Mouse (Mus musculus) hindbrain, embryonic 11.5 days (tissue): ENCODE measurements at regions not wholly inside any gene's neighbourhood (a gene's known extent, or its start where the extent isn't known, plus 50 kb on each side); places are given as distances from the start of the nearest gene placed in this dataset.

Source experiments
- ATAC-seq: fragments of 200-750 bp; cut with Nextera tagmentation; 2 replicates; pipeline ENCODE4 v1.8.0; 2017; ENCODE audit warnings: mild to moderate bottlenecking, moderate TSS enrichment, moderate library complexity; ENCODE audit not compliant: low FRiP score
- DNase-seq: peaks from one replicate; pipeline ENCODE4 v3.0.0-alpha.2; 2015; ENCODE audit warnings: low spot score
- H3K27ac ChIP-seq: fragments of 300-500 bp; sonication (generic); 2 replicates; pipeline ENCODE4 v1.5.1; 2014; ENCODE audit warnings: mild to moderate bottlenecking, low read depth, low read length
- H3K27me3 ChIP-seq: fragments of 300-500 bp; sonication (generic); 2 replicates; pipeline ENCODE4 v1.6.1; 2014; ENCODE audit warnings: mild to moderate bottlenecking, low read length, moderate library complexity, mixed read lengths; ENCODE audit not compliant: control insufficient read depth, insufficient read depth
- H3K36me3 ChIP-seq: fragments of 300-500 bp; sonication (generic); 2 replicates; pipeline ENCODE4 v1.6.1; 2014; ENCODE audit warnings: mild to moderate bottlenecking, low read length, moderate library complexity, mixed read lengths; ENCODE audit not compliant: control insufficient read depth, insufficient read depth
- H3K4me1 ChIP-seq: fragments of 300-500 bp; sonication (generic); replicated peaks from 2 replicates; pipeline ENCODE4 v1.6.1; 2014; ENCODE audit warnings: low read length, mixed read lengths; ENCODE audit not compliant: control insufficient read depth, insufficient read depth
- H3K4me2 ChIP-seq: fragments of 300-500 bp; sonication (generic); replicated peaks from 2 replicates; pipeline ENCODE4 v1.6.1; 2014; ENCODE audit warnings: mild to moderate bottlenecking, low read depth, low read length
- H3K4me3 ChIP-seq: fragments of 300-500 bp; sonication (generic); 2 replicates; pipeline ENCODE4 v1.5.1; 2014; ENCODE audit warnings: low read depth, low read length
- H3K9ac ChIP-seq: fragments of 300-500 bp; sonication (generic); 2 replicates; pipeline ENCODE4 v1.6.1; 2014; ENCODE audit warnings: low read depth, low read length
- H3K9me3 ChIP-seq: fragments of 300-500 bp; sonication (generic); 2 replicates; pipeline ENCODE4 v1.6.1; 2016; ENCODE audit warnings: low read length; ENCODE audit not compliant: control insufficient read depth
- WGBS: fragments of 180-500 bp; shearing (Covaris S2); extraction: QIAGEN DNeasy Blood & Tissue Kit; methylation state at CpG from one replicate; pipeline ENCODE4 v1.1.7; 2014; 5-methylcytosine and 5-hydroxymethylcytosine counted together

- no peaks in the 10 kb centered on the region for H3K27me3 ChIP-seq
- no peak for ATAC-seq
- H3K36me3 ChIP-seq: no peaks in the 10 kb centered on the region
- 89% methylated on average over 4 of the region's 4 CpGs for WGBS
- no peak overlapping the region for H3K4me3 ChIP-seq
- DNase-seq: no peak
- H3K4me1 ChIP-seq: no peaks in the 10 kb centered on the region
- H3K9ac ChIP-seq: no peak overlapping the region
- H3K27ac ChIP-seq: no peak overlapping the region
- H3K9me3 ChIP-seq: no peaks in the 10 kb centered on the region
- no peak overlapping the region for H3K4me2 ChIP-seq
Observed at GRCm38 (mm10) chr8:115897086-115897485, 189.5 kb upstream of the Maf start.

- WGBS: 83% methylated on average over 4 of the region's 4 CpGs
- H3K9ac ChIP-seq: no peak overlapping the region
- H3K9me3 ChIP-seq: no peaks in the 10 kb centered on the region
- H3K27ac ChIP-seq: no peak overlapping the region
- no peak overlapping the region for H3K4me3 ChIP-seq
- no peaks in the 10 kb centered on the region for H3K4me1 ChIP-seq
- H3K36me3 ChIP-seq: no peaks in the 10 kb centered on the region
- DNase-seq (no peak), ATAC-seq (no peak)
- no peaks in the 10 kb centered on the region for H3K27me3 ChIP-seq
- no peak overlapping the region for H3K4me2 ChIP-seq
Observed at GRCm38 (mm10) chr8:115896066-115896465, 188.5 kb upstream of the Maf start.

- WGBS: 87% methylated on average over 4 of the region's 4 CpGs
- Histone ChIP-seq H3K9ac (no peak overlapping the region), H3K36me3 (no peaks in the 10 kb centered on the region), H3K4me2 (no peak overlapping the region), H3K4me1 (no peaks in the 10 kb centered on the region), H3K27ac (no peak overlapping the region), H3K9me3 (no peaks in the 10 kb centered on the region), H3K4me3 (no peak overlapping the region), H3K27me3 (no peaks in the 10 kb centered on the region)
- DNase-seq (no peak), ATAC-seq (no peak)
Observed at GRCm38 (mm10) chr8:115888278-115888677, 180.7 kb upstream of the Maf start.

GRCm38 (mm10) chr8:115885121-115885743, 177.6 kb upstream of the Maf start:
- H3K27me3 ChIP-seq: no peaks in the 10 kb centered on the region
- WGBS: 65% methylated on average over 2 of the region's 2 CpGs
- ATAC-seq: no peak
- H3K4me3 ChIP-seq: no peak overlapping the region
- no peaks in the 10 kb centered on the region for H3K9me3 ChIP-seq
- H3K4me1 ChIP-seq: no peaks in the 10 kb centered on the region
- no peak overlapping the region for H3K9ac ChIP-seq
- no peak for DNase-seq
- no peak overlapping the region for H3K4me2 ChIP-seq
- no peaks in the 10 kb centered on the region for H3K36me3 ChIP-seq
- no peak overlapping the region for H3K27ac ChIP-seq

- Histone ChIP-seq H3K4me1 (no peaks in the 10 kb centered on the region), H3K4me2 (no peak overlapping the region), H3K36me3 (no peaks in the 10 kb centered on the region), H3K9ac (no peak overlapping the region), H3K27ac (no peak overlapping the region), H3K27me3 (no peaks in the 10 kb centered on the region), H3K9me3 (no peaks in the 10 kb centered on the region), H3K4me3 (no peak overlapping the region)
- DNase-seq: no peak
- 87% methylated on average over 3 of the region's 3 CpGs for WGBS
- ATAC-seq: no peak
Observed at GRCm38 (mm10) chr8:115883808-115884207, 176.2 kb upstream of the Maf start.

- Histone ChIP-seq H3K27me3 (no peaks in the 10 kb centered on the region), H3K36me3 (no peaks in the 10 kb centered on the region), H3K27ac (no peak overlapping the region), H3K4me2 (no peak overlapping the region), H3K4me1 (no peaks in the 10 kb centered on the region), H3K9ac (no peak overlapping the region), H3K9me3 (no peaks in the 10 kb centered on the region), H3K4me3 (no peak overlapping the region)
- WGBS: 89% methylated on average over 8 of the region's 8 CpGs
- DNase-seq: no peak
- no peak for ATAC-seq
Observed at GRCm38 (mm10) chr8:115881881-115882280, 174.3 kb upstream of the Maf start.

GRCm38 (mm10) chr8:115874789-115875188, 167.2 kb upstream of the Maf start:
- no peaks in the 10 kb centered on the region for H3K4me1 ChIP-seq
- H3K9me3 ChIP-seq: no peaks in the 10 kb centered on the region
- H3K4me3 ChIP-seq: no peak overlapping the region
- no peak overlapping the region for H3K4me2 ChIP-seq
- H3K27ac ChIP-seq: no peak overlapping the region
- WGBS: 88% methylated on average over 7 of the region's 7 CpGs
- H3K9ac ChIP-seq: no peak overlapping the region
- ATAC-seq: no peak
- H3K36me3 ChIP-seq: no peaks in the 10 kb centered on the region
- no peak for DNase-seq
- H3K27me3 ChIP-seq: no peaks in the 10 kb centered on the region

GRCm38 (mm10) chr8:115871381-115871780, 163.8 kb upstream of the Maf start:
- Histone ChIP-seq H3K36me3 (no peaks in the 10 kb centered on the region), H3K4me1 (no peaks in the 10 kb centered on the region), H3K4me3 (no peak overlapping the region), H3K9me3 (no peaks in the 10 kb centered on the region), H3K9ac (no peak overlapping the region), H3K4me2 (no peak overlapping the region), H3K27me3 (no peaks in the 10 kb centered on the region), H3K27ac (no peak overlapping the region)
- no peak for ATAC-seq
- WGBS: 65% methylated on average over 5 of the region's 5 CpGs
- no peak for DNase-seq

- no peaks in the 10 kb centered on the region for H3K9me3 ChIP-seq
- H3K36me3 ChIP-seq: no peaks in the 10 kb centered on the region
- no peak for DNase-seq
- H3K4me1 ChIP-seq: no peaks in the 10 kb centered on the region
- no peak overlapping the region for H3K9ac ChIP-seq
- no peak overlapping the region for H3K4me3 ChIP-seq
- no peak overlapping the region for H3K4me2 ChIP-seq
- WGBS: 88% methylated on average over 3 of the region's 3 CpGs
- no peak for ATAC-seq
- no peaks in the 10 kb centered on the region for H3K27me3 ChIP-seq
- H3K27ac ChIP-seq: no peak overlapping the region
Observed at GRCm38 (mm10) chr8:115861381-115861780, 153.8 kb upstream of the Maf start.
